Mouse (Mus musculus) heart, postnatal 0 days (tissue): ENCODE results near the gene Gm21970. TPM values are rescaled to one million over a fixed set of nuclear protein-coding genes. Genes with fewer than 3 reads are reported as not detected.

Source experiments
- ATAC-seq: fragments of 200-750 bp; cut with Nextera tagmentation; 2 replicates; pipeline ENCODE4 v1.8.0; 2017; ENCODE audit warnings: low read depth, moderate number of reproducible peaks, moderate library complexity; ENCODE audit not compliant: insufficient read depth
- DNase-seq: peaks from one replicate; pipeline ENCODE4 v3.0.0-alpha.2; 2016; ENCODE audit warnings: low spot score
- H3K27ac ChIP-seq: fragments of 300-500 bp; sonication (generic); 2 replicates; pipeline ENCODE4 v1.5.1; 2014; ENCODE audit warnings: low read depth, mild to moderate bottlenecking
- H3K27me3 ChIP-seq: fragments of 300-500 bp; sonication (generic); 2 replicates; pipeline ENCODE4 v1.6.1; 2014; ENCODE audit warnings: low read length, mixed read lengths; ENCODE audit not compliant: control insufficient read depth, insufficient read depth
- H3K36me3 ChIP-seq: fragments of 300-500 bp; sonication (generic); replicated peaks from 2 replicates; pipeline ENCODE4 v1.6.1; 2014; ENCODE audit warnings: low read length, mixed read lengths; ENCODE audit not compliant: control insufficient read depth, insufficient read depth
- H3K4me1 ChIP-seq: fragments of 300-500 bp; sonication (generic); 2 replicates; pipeline ENCODE4 v1.6.1; 2014; ENCODE audit warnings: antibody characterized with exemption; ENCODE audit not compliant: control insufficient read depth, insufficient read depth
- H3K4me2 ChIP-seq: fragments of 300-500 bp; sonication (generic); 2 replicates; pipeline ENCODE4 v1.6.1; 2014; ENCODE audit warnings: low read depth, mild to moderate bottlenecking, low read length, moderate library complexity
- H3K4me3 ChIP-seq: fragments of 300-500 bp; sonication (generic); 2 replicates; pipeline ENCODE4 v1.5.1; 2014; ENCODE audit warnings: low read depth, low read length
- H3K9ac ChIP-seq: fragments of 300-500 bp; sonication (generic); replicated peaks from 2 replicates; pipeline ENCODE4 v1.6.1; 2014; ENCODE audit warnings: low read depth, low read length, mixed read lengths
- H3K9me3 ChIP-seq: fragments of 300-500 bp; sonication (generic); replicated peaks from 2 replicates; pipeline ENCODE4 v1.6.1; 2016; ENCODE audit warnings: low read length; ENCODE audit not compliant: control insufficient read depth
- CTCF ChIP-seq: IDR thresholded peaks from 2 replicates; pipeline ENCODE4 v1.5.1; 2016; ENCODE audit warnings: antibody characterized with exemption, control low read depth, low read depth
- EP300 ChIP-seq: IDR thresholded peaks from 2 replicates; pipeline ENCODE4 v1.6.1; 2016; ENCODE audit warnings: antibody characterized with exemption, low read depth
- WGBS: fragments of 180-500 bp; shearing (Covaris S2); extraction: QIAGEN DNeasy Blood & Tissue Kit; methylation state at CpG from one replicate; pipeline ENCODE4 v1.1.7; 2014; 5-methylcytosine and 5-hydroxymethylcytosine counted together
- polyA plus RNA-seq: library from polyadenylated mRNA; unstranded; fragments of >200 nt; fragmentation: Nextera tagmentation; extraction: Ambion mirVana; gene quantifications from 2 replicates; pipeline ENCODE4 v1.2.1, GENCODE M21; 2015
- total RNA-seq: library from RNA; depleted of rRNA; stranded (reverse); fragments of >200 nt; gene quantifications from 2 replicates; pipeline ENCODE4 v1.2.3, GENCODE M21; 2014; ENCODE audit warnings: low replicate concordance; rRNA removed

The Gm21970 gene
- total RNA-seq: 2.4 TPM in 1 of 2 replicates, not detected in the other
- polyA plus RNA-seq: 0.27 TPM in 1 of 2 replicates, not detected in the other

GRCm38 (mm10) chr16:91391421-91391820 lies at the start of gene Gm21970:
Gm21970 (plus strand) TSS chr16:91391721.
- Histone ChIP-seq H3K9ac (no peak within 1 kb of the TSS), H3K4me2 (no peak within 1 kb of the TSS), H3K27me3 (no peaks in the 10 kb centered on the region), H3K27ac (no peak within 1 kb of the TSS), H3K9me3 (peaks cover 3% of the 10 kb centered on the region; the same call in 1 of the 2 replicates), H3K4me1 (0 out of 2 replicates have a peak, but pooled peaks cover 7% of the 10 kb centered on the region), H3K4me3 (no peak within 1 kb of the TSS), H3K36me3 (peaks cover 86% of the 10 kb centered on the region)
- no peak for DNase-seq
- no peak for TF ChIP-seq CTCF
- no peak for TF ChIP-seq EP300
- WGBS: 68% methylated on average over 5 of the region's 5 CpGs
- ATAC-seq: no peak

- WGBS: 71% methylated on average over 9 of the region's 9 CpGs
Observed at GRCm38 (mm10) chr16:91346491-91346890, 45.0 kb upstream of the Gm21970 start.

DNA sequence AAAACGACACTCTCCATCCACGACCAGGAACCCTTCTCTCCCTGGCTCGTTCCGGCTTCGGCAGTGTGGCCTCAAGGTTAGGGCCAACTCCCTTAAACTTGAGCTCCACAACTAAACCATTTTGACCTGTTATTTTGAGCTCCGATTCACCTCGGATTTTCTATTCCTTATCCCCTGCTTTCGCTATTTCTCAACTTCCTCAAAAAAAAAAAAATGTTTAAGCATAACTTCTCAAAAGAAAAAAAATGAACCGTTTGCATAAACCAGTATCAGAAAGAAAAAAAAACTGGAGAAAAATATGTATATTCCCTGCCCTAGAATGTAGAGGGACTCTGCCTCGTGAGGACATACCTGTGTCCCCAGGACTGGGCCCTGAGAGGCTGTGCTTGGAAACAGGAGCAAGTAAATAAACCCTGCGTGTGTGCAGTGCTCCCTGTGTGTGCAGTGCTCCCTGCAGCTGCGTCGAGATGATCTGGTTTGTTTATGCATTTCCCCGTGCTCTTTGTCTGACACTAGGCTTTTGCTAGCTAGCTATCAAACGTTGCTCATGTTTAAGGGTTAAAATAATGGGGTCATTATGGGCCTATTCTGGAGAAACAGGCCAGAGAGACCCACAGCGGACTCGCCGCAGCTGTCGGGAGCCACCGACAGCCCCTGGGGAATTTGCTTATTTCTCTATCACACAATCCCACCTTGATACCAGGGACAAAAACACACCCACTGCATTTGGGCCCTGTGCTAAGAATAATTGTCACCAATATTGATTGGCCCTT lies 43.8 kb upstream of the Gm21970 start:
- H3K27me3 ChIP-seq: no peaks in the 10 kb centered on the region
- H3K4me1 ChIP-seq: no peaks in the 10 kb centered on the region
- H3K4me2 ChIP-seq: no peak overlapping the region
- ATAC-seq (no peak), DNase-seq (no peak)
- H3K36me3 ChIP-seq: no peaks in the 10 kb centered on the region
- H3K9ac ChIP-seq: no peak overlapping the region
- 68% methylated on average over 20 of the region's 20 CpGs for WGBS
- no peak overlapping the region for H3K27ac ChIP-seq
- TF ChIP-seq CTCF (no peak), EP300 (no peak)
- H3K4me3 ChIP-seq: no peak overlapping the region
- no peaks in the 10 kb centered on the region for H3K9me3 ChIP-seq

More at GRCm38 (mm10) chr16:91346491-91346890, 45.0 kb upstream of the Gm21970 start:
- Histone ChIP-seq H3K27ac (no peak overlapping the region), H3K4me1 (no peaks in the 10 kb centered on the region), H3K9me3 (no peaks in the 10 kb centered on the region), H3K4me2 (no peak overlapping the region), H3K36me3 (no peaks in the 10 kb centered on the region), H3K4me3 (no peak overlapping the region), H3K9ac (no peak overlapping the region), H3K27me3 (no peaks in the 10 kb centered on the region)
- ATAC-seq (no peak), DNase-seq (no peak)
- TF ChIP-seq EP300 (no peak), CTCF (no peak)

DNA sequence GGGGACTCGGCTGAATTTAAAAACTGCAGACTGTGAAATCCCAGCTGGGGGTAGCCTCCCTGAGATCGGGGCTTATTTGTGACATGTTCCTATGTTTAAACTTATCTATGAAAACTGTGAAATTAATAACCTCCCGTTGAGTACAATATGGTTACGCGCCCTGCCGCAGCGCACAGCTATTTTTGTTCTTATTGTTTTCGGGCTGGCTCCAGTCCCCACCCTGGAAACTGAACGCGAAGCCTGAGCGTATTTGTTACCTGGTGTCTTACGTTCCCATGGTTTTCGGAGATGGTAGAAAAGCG lies 43.3 kb upstream of the Gm21970 start:
- WGBS: 66% methylated on average over 14 of the region's 14 CpGs
- no peak overlapping the region for H3K27ac ChIP-seq
- no peaks in the 10 kb centered on the region for H3K36me3 ChIP-seq
- no peak for TF ChIP-seq EP300
- no peak for TF ChIP-seq CTCF
- no peaks in the 10 kb centered on the region for H3K27me3 ChIP-seq
- no peaks in the 10 kb centered on the region for H3K4me1 ChIP-seq
- no peak overlapping the region for H3K4me3 ChIP-seq
- H3K9ac ChIP-seq: no peak overlapping the region
- no peak overlapping the region for H3K4me2 ChIP-seq
- DNase-seq (no peak), ATAC-seq (no peak)
- no peaks in the 10 kb centered on the region for H3K9me3 ChIP-seq

DNA sequence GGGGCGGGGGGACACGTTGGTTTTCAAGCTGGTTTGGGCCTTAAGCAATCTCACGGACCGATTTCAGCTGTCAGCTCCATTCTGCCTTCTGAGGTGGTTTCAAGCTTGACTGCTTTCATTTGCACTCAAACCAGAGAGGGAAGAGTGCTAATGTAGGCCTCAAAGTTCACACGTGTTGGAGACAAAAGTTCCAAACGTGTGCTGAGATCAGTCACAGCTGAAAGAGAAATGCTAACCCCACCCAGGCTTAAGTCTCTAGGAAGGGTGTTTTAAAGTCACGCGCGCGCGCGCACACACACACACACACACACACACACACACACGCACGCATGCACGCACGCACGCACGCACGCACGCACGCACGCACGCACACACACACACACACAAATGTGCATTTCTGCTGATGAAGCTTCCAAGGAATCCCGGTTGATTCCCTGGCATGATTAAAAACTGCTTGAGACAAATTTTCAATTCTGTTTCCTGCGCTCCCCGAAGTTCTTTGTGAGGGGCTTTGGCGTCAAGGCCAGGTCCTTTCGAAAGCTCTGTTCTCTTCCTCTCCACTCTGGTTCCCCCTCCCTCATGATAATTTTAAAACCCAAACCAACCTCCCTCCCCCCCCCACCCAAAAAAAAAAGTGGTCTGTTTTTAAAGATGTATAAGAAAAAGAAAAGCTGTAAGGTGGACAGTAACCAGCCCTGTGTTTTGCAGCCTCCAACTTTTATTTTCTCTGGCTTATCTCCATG lies 42.8 kb upstream of the Gm21970 start:
- no peak for ATAC-seq

More for the DNA sequence above, 42.8 kb upstream of the Gm21970 start:
- Histone ChIP-seq H3K9ac (no peak overlapping the region), H3K9me3 (no peaks in the 10 kb centered on the region), H3K27me3 (no peaks in the 10 kb centered on the region), H3K4me3 (no peak overlapping the region), H3K4me2 (no peak overlapping the region), H3K36me3 (no peaks in the 10 kb centered on the region), H3K4me1 (no peaks in the 10 kb centered on the region), H3K27ac (no peak overlapping the region)
- no peak for TF ChIP-seq EP300
- TF ChIP-seq CTCF: no peak
- DNase-seq: no peak
- WGBS: 80% methylated on average over 28 of the region's 28 CpGs
